Mouse (Mus musculus) natural killer cell, adult 2 months (primary cell): ENCODE data around the gene Kat2a.

ENCODE experiments used
- DNase-seq, 2 experiments: peaks; one replicate each; pipeline ENCODE4 v3.0.0; 2022; ENCODE audit warnings: low spot score in 2 of 2

Kat2a gene

DNA sequence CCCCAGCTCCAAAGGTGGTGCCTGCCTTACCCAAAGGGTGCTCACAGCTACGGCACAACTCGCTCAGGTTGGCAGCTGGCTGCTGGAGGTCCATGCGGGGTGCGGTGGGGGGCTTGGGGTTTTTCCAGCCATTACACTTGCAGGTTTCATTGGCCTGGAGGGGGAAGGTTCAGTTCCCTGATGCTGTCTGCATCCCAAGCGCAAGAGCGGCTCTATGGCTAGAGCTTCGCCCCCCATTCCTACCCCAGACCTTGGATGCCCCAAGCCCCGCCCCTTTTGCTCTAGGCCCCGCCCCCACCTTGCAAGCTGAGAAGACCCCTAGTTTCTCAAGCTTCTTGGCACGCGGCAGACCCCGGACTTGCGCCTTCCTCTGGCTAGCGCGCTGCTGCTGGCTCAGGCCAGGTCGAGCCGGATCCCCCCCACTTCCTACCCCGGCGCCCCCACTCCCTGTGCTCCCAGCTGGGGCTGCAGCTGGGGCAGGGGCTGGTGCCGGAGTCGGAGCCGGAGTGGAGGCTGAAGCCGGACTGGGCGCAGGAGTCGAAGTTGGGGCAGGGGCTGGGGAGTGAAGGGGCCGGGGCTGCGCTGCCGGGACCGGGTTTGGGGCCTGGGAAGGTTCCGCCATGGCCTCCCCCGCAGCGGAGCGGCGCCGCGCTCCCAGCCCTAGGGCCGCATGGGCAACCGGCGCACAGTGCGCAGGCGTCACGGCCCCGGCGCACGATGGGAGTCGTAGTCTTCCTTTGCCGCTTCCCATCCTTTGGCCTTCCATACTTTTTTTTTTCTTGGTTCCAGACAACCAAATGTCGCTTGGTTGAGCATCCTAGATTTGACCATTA, at the start of gene Kat2a:
Gene Kat2a, minus strand, starts transcription at position 683 of the 833 bp plus-strand sequence.
- no peak for DNase-seq

DNA sequence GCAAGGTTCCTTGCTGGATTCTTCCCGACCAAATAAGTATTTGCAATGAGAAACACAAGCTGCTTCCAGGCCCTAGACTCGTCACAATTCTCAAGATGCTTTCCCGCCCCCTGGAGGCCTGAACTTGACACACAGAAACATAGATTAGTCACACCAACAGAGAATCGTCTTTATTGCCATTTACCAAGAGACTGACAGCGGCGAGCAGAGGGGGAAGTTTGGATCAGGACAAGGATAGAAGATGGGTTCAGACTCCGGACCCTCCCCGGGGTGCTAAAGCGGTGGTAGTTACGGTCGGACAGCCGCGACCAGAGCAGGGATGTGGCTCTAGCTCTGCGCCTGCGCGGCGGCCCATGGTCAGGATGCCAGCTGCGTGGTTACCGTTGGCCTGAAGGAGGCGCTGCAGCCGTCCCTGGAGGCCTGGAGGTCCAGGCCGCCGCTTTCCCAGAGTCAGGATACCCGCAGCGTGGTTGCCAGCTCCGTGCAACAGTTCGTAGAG, 49.3 kb upstream of the Kat2a start:
- DNase-seq = peak; percentile 81 to 87

DNA sequence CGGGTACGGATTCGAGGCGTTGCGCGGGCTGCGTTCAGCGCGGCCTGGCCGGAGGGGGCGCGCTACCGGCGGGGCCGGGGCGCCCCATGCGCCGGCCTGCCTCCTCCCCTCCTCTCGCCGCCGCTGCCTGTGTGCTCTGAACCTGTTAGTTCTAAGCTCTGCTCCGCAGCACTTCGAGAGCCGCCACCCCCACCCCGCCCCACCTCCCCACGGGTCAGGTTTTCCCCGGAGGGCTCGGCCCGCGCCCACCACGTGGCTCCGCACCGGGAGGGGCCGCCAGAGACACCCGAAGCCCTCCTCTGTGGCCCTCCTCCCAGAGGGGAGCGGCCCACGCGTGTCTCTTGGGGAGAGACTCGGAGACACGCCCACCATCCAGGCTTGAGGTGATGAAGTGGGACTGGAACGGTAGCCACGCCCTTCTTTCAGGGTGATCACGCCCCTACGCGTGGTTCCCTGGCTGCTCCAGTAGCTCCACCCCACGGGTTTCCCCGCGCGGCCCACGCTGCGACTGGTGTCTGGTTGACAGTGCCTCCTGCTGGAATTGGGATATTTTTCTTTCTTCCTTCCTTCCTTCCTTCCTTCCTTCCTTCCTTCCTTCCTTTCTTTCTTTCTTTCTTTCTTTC, 47.5 kb upstream of the Kat2a start, which contains the start of gene Kcnh4:
Gene Kcnh4, minus strand, starts transcription at position 332 of the 623 bp plus-strand sequence.
- peak; percentile 73 to 88 for DNase-seq

DNA sequence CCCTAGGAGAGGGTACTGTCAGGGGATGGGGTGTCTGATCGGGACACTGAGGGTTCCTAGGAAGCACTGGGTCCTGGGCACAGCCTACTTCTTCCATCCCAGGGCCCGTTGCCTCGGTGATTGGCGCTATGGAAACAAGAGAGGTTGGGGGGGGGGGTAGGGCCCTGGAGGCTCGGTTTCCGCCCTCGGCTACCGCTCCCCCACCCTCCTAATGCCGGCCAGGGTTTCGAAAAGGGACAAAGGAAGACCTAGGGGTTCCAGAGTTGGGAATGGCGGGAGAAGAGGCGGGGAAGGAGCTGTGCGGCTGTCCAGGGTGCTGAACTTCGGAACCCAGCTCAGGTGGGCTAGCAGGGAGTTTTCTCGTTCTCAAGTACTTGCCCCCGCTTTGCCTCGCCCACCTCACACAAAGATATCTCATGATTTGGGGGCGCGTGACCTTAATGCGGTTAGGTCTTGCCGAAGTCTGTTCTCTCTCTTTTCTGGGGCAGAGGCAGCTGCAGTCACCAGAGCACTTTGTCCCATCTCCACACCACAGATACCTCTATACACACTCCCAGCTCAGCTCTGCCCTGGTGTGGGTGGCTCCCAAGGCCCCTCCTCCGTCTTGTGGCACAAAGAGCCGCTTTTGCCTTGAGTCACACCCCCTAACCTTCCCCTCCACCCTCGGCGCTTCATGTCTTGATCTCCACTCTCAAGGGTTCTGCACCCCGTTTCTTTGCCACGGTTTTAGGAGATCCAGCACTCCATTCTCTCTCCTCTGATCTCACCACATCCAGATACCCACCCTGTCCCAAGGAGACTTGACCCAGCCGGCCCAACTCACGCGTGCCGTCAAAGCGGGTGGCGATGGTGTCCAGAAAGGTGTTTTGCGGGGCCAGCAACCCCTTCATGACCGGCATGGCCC, 46.7 kb upstream of the Kat2a start:
- peak in 1 of 2 experiments; percentile 60 for DNase-seq

DNA sequence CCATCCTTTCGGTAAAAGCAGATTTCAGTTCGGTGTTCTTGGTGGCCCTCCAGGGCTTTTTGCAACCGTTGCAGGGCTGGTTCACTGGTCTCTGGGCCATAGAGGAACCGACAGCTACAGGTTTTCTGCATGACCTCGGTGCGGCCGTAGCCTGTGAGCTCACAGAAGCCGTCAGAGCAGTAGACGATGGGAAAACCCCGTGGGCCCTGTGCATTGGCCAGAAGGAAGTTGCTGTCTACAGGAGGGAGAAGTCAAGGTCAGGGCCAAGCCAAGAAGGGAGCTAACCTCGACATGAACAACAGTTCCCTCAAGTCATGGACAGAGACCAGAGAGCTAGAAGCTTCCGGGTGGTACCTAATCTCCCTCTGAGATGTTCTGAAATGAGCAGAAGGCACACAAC, 45.3 kb upstream of the Kat2a start:
- DNase-seq = peak; percentile 25 to 46

DNA sequence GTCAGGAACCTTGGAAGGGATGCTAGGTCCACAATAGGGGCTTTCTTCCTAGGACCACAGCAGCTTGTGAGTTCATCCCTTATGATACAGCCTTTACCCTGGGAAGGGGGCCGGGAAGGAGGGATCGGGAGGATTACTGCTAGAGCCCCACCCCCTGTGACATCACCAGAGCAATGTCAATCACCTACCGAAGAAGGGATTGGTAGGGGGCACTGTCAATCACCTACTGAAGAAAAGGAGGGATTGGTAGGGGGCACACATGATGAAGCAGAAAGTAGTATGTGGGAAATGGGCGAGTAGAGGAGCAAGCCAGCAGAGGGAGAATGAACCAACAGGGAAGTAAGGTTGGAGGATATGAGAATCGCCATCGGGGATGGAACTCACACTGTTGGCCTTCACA, 44.2 kb upstream of the Kat2a start:
- DNase-seq = no peak

DNA sequence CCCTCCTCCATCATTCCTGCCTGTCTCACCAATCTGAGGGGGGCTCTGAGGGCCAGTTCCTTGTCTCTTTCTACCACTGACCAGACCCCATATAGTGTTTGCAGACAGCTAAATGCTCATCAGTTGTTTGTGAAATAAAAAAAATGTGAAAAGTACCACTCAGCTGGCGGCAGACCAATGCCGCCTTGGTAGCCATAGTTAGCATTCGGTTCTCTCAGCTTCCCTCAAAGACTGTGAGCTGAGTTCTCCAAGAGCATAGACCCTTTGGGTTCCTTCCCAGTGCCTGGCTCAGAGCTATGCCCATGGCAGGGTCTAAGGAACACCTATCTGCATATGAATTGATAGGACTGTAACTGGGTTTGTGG, 42.4 kb upstream of the Kat2a start:
- DNase-seq = no peak

DNA sequence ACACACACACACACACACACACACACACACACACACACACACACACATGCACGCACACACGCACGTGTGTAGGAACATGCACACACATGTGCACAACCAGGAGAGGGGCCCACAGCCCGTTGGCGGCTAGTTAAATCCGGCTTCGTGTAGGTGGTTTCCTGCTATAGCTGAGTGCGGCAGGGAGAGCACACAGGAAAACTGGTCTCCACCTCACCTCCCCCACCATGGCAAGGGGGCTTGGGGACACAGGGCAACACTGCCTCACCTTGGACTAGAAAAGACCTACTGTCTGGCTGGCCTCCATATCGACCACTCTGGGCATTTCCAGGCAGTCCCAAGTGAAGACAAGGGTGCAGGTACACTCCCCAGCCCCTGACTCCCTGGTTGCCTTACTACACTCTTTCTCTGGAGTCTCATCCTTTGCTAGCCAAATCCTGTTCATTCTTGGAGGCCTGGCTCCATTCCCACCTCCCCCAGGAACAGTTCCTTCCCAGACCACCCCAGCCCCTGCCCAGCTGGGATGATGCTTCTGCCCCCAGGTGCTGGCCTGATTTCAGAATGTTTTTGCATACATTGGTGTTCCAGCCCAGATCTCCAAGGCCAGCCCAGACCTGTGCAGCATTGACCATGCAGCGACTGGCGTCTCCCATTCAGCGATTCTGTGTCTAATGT, 41.9 kb upstream of the Kat2a start:
- no peak for DNase-seq

DNA sequence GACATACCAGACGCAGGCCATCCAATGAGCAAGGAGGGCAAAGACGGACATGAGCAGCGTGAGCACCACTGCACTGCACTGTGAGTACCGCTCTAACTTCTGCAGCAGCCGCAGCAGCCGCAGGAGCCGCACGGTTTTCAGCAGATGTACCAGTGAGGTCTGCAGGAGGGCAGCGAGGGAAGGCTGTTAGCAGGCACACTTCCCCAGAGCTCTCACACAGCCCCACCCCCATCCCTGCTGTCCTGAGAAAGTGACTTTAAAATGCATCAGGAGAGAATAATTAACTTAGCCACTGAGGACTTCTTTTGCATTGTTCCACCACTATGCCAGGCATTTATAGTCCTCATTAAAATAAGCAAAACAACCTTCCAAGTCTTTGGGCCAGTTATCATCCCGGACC, 40.0 kb upstream of the Kat2a start:
- no peak for DNase-seq

DNA sequence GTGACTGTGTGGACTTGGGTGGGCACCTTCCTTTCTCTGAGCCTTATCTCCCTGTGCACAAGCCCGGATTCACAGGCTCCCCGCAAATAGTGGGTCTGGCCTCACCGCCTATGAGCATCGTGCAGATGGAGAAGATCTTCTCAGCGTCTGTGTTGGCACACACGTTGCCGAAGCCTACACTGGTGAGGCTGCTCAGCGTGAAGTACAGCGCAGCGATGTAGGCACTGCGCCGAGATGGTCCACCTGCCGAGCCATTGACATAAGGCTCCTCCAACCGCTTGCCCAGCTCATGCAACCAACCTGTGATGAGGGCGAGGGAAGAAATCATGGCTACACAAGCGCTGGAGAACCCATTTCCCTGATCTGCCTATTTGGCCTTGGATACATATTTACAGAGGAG, 37.9 kb upstream of the Kat2a start:
- no peak for DNase-seq

DNA sequence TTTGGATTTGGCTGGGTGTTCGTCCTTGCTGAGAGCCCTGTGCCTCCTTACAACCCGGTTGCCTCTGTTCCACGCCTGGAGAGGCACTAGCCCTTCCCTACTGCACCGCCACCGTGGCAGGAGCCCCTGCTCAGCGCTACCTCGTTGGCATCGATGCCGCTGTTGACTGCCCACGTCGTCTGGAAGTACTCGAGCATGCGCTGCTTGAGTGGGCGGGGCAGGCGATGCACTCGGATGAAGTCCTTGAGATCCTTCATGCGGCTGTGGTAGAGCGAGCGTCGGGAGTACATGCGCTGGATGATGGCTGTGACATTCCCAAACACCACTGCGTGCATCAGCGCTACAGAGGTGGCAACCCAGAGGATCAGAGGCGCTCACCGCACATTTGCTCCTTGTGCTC, 37.2 kb upstream of the Kat2a start:
- DNase-seq = no peak

DNA sequence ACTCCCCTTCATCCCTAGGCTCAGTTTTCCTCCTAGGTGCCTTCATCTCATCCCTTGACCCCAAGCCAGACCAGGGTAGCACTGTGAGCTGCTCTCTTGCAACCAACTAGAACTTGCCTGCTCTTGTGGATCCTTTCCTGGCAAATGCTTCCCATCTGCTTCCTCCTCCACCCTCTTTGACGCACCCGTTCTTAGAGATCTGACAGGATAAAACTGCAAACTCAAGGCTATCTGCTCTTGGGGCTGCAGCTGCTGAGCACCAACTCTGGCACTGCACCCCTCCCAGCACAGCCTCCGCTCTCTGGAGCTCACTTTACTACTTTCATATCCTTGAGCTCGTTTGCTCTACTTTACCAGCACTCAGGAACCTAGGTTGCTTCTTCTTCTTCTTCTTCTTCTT, 36.4 kb upstream of the Kat2a start:
- no peak for DNase-seq

DNA sequence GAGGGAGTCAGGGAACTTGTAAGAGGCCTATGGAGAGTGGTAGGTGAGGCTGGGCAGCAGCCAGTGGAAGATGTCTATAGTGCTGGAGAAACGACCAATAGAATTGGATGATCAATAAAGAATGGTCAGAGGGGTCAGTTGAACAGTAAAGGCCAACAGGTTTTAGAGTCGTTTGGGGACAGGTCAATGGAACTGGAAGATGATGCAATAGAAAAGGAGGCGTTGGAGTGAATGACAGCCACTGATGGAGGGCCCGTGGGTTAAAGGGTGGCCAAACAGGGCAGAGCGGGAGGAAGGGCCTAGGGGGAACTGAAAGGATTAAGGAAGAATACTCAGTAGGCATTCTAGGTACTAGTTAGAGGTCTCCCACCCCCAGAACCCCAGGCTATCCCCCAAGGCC, 34.8 kb upstream of the Kat2a start:
- DNase-seq = no peak

DNA sequence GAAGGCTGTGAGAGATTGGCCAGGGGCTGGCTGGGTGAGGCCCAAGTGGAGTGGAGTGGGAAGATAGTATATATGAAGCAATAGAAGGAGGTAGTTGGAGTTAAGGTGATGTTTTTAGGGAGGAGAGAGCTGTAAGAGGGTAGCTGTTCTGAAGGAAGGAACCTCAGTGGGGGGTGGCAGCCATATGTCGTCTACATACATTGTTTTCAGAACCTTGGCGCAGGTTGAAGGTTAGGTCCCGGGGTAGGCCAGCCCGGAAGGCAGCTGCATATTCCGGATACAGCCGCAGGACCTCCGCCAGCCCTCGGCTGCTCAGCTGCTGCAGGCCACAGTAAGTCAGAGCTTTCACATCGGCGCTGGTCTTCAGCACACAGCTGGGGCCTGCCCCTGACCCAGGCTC, 34.3 kb upstream of the Kat2a start:
- DNase-seq = no peak

DNA sequence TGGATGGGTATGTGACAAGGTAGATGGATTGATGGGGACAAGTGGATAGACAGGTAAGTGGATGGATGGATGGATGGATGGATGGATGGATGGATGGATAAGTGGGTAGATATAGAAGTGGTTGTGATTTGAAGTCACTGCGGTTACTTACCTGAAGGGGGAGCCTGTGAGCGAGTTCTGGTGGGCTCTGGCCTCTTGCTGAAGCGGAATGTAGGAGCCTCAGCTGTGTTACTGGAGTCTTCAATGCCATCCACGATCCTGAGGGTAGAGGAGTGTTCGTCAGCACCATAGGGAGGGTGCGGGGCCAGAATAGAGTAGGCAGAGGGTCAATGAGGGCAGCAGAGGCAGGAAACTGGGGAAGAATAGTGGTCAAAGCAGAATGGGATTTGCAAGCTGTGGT, 32.8 kb upstream of the Kat2a start:
- DNase-seq = peak; percentile 30 to 65

DNA sequence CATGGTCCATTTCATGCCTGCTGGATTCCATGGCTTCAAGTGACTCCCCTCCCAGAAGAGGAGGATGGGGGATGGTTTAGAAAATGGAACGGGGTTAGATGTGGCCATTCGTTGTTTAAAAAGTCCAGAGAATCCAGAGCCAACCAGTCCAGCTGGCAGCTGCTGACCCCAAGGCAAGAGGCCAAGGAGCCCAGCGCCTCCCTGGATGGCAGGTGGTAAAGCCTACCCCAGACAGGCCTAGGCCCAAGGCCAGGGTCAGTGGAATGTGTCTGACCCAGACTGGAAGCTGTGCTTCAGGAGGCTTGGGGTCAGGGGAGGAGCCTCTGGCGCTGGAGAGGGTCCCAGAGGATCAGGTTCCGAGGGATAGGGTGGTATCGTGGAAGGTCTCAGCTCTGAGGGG, 29.1 kb upstream of the Kat2a start:
- no peak for DNase-seq

DNA sequence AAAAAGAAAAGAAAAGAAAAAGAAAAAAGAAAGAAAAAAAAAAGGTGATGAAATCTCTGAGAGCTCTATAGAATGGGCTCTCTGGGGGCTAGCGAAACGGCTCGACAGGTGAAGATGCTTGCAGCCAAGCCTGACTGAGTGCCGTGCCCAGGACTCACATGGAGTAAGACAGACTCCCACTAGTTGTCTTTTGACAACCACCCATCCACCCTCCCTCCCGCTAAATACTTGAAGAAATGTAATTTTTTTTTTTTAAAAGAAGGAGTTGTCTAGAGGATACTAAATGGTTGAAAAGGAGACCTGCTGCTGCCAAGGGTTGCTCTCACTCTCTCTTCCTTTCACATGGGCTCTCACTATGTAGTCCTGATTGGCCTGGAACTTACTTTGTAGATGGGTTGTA, 26.5 kb upstream of the Kat2a start:
- no peak for DNase-seq

DNA sequence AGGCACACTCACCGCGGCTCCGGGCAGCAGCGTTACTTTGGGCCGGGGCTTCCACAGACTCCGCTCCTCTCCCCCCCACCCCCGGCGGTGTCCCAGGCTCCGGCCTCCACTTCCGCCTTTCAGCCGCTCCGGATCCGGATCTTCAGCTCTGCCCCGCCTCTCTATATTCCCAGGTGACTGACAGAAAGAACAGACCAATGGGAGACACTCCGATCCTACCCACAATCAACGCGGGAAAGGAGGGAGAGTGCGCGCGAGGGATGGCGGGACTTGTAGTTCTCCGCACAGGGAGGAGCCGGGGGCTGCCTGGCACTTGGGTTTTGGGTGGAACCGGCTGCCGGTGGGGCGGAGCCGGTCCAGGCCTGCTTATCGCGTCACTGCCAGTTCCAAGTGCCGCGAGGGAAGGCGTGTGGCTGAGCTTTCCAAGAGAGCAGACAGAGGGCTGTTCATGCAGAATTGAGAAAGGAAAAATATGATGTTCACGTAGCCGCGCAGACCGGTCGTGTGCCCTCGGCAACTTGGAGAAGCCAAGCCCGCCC, 25.9 kb upstream of the Kat2a start, which contains the start of gene Rab5c:
Gene Rab5c, minus strand, starts transcription at position 150 of the 539 bp plus-strand sequence.
- peak; percentile 98 to 99 for DNase-seq

DNA sequence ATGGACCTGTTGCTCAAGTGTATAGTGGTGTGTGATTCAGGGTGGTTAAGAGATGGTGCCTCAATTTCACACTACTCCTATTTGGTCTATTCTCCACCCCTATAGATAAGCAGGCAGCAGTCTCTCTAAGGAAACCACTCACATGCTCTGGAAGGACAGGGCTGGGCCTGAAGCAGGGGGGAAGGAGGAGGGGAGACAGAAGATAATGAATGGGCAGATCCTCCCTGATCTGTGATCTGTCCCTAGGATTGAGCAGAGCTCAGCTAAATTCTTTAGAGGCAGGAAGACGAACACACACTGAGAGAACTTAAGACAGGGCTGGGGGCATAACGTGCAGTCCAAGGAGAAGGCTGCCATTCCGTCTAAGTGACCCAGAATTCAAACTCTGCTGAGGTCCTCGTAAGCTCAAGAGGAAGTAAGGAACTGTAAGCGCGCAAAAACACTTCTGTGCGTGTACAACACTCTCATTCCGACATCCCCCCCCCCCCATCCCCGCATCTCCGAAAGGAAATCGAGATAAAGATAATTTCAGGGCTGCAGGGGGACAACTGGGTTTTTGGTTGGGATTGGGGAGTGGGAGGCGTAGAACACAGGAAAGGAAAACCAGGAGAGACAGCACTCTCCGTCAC, 25.0 kb upstream of the Kat2a start:
- no peak for DNase-seq

DNA sequence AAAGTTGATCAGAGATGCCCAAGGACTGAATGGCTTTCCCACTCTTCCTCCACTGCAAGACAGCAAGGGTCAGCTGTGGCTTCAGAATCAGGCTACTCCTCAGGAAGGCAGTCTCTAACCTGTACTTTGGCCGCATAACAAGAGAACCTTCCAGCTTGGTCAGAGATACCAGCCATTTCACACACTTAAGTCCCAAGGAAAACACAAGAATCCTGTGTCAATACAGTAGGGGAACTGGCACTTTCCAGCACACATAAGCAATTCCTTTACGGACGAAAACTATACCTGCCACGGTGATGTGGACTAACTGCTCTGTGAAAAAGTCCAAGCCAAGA, 24.4 kb upstream of the Kat2a start:
- DNase-seq = no peak
